Mouse (Mus musculus) erythroblast, embryonic 14.5 days (primary cell): ENCODE data around the gene Dpysl5. TPM values are rescaled to one million over a fixed set of nuclear protein-coding genes. Genes with fewer than 3 reads are reported as not detected.

Experiments used
- H3K27me3 ChIP-seq: 2 replicates; pipeline ENCODE4 v1.6.1; 2012; ENCODE audit warnings: inconsistent platforms; ENCODE audit not compliant: control insufficient read depth
- H3K36me3 ChIP-seq: 2 replicates; pipeline ENCODE4 v1.6.1; 2012; ENCODE audit warnings: mild to moderate bottlenecking, inconsistent platforms; ENCODE audit not compliant: control insufficient read depth
- H3K4me1 ChIP-seq: 2 replicates; pipeline ENCODE4 v1.6.1; 2012; ENCODE audit warnings: inconsistent platforms; ENCODE audit not compliant: control insufficient read depth
- H3K4me3 ChIP-seq: replicated peaks from 2 replicates; pipeline ENCODE3; 2012; ENCODE audit warnings: moderate library complexity, mild to moderate bottlenecking, inconsistent platforms
- H3K9me3 ChIP-seq: 2 replicates; pipeline ENCODE4 v1.6.1; 2012; ENCODE audit warnings: low read length, inconsistent platforms, mixed read lengths; ENCODE audit not compliant: control insufficient read depth
- GATA1 ChIP-seq: IDR thresholded peaks from 2 replicates; pipeline ENCODE4 v1.6.1; 2012; ENCODE audit warnings: low read length, inconsistent platforms, mixed read lengths
- TAL1 ChIP-seq: IDR thresholded peaks from 3 replicates; pipeline ENCODE4 v1.6.1; 2012; ENCODE audit warnings: low read length, inconsistent platforms, mixed read lengths
- polyA plus RNA-seq: library from polyadenylated mRNA; stranded (reverse); fragments of >175 nt; gene quantifications from 2 replicates; pipeline ENCODE4 v1.2.3, GENCODE M21; 2012

The Dpysl5 gene
- polyA plus RNA-seq, 1 experiment, result not detected

GRCm38 (mm10) chr5:30749582-30750311, 38.4 kb downstream of the Dpysl5 start:
- no peak for TF ChIP-seq GATA1
- no peak for TF ChIP-seq TAL1
- H3K4me1 ChIP-seq, result no peaks in the 10 kb centered on the region

GRCm38 (mm10) chr5:30751071-30751470, 39.7 kb downstream of the Dpysl5 start:
- no peaks in the 10 kb centered on the region for H3K4me1 ChIP-seq
- H3K36me3 ChIP-seq, result no peaks in the 10 kb centered on the region
- no peaks in the 10 kb centered on the region for H3K9me3 ChIP-seq
- H3K4me3 ChIP-seq, result no peak overlapping the region
- TF ChIP-seq GATA1, result no peak
- no peak for TF ChIP-seq TAL1
- no peaks in the 10 kb centered on the region for H3K27me3 ChIP-seq

More at GRCm38 (mm10) chr5:30749582-30750311, 38.4 kb downstream of the Dpysl5 start:
- H3K36me3 ChIP-seq, result no peaks in the 10 kb centered on the region
- no peaks in the 10 kb centered on the region for H3K9me3 ChIP-seq
- H3K4me3 ChIP-seq, result no peak overlapping the region
- H3K27me3 ChIP-seq, result no peaks in the 10 kb centered on the region

DNA sequence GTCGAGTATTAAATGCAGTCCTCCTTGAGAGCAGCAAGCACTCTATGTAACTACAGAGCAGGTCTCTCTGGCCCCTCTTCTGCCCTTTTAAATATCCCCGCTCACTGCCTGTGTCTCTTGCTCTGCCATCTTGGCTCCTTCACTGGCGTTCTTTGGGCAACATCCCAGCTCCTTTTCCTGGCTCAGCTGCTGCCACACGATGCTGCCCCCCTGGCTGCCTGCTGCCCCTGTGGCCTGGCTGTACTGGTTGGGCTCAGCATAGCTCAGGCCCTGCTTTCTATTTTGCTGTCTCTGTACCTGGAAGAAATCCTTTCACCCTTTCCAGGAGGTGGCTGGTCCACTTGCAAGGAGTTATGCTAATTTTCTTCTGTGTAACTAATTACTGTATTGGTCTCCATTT, 41.8 kb downstream of the Dpysl5 start:
- H3K4me1 ChIP-seq, result no peaks in the 10 kb centered on the region
- TF ChIP-seq GATA1 (no peak), TAL1 (no peak)
- no peak overlapping the region for H3K4me3 ChIP-seq
- H3K9me3 ChIP-seq, result no peaks in the 10 kb centered on the region
- no peaks in the 10 kb centered on the region for H3K36me3 ChIP-seq
- no peaks in the 10 kb centered on the region for H3K27me3 ChIP-seq

GRCm38 (mm10) chr5:30755215-30755614, 43.9 kb downstream of the Dpysl5 start:
- Histone ChIP-seq H3K4me3 (no peak overlapping the region), H3K36me3 (no peaks in the 10 kb centered on the region), H3K4me1 (no peaks in the 10 kb centered on the region), H3K27me3 (no peaks in the 10 kb centered on the region), H3K9me3 (no peaks in the 10 kb centered on the region)
- no peak for TF ChIP-seq TAL1
- no peak for TF ChIP-seq GATA1

DNA sequence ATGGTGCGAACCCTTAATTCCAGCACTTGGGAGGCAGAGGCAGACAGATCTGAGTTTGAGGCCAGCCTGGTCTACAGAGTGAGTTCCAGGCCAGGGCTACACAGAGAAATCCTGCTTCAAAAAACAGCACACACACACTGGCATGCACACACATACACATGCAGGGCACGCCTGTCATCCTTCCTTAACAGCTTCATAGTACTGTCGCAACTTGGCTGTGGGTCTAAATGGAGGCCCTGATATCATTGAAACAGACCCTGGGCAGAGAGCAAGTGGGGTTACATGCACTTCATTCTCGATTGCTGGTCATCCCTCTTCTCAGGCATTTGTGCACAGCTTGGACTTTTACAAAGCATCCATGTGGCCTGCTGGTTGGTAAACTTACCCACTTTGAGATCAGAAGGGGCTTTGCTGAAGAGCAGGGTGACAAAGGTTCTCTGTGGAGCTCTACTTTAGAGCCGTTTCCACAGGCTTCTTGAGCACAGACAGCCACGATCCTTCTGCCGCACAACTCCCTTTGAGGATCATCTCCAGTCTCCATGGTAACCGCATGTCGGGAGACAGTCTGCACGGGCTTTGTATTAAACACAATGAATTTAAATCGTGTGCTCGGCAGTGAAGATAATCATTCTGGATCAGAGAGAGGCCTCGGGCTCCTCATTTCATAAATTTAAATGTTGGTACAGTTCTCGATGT, 51.6 kb downstream of the Dpysl5 start:
- TF ChIP-seq TAL1 (no peak), GATA1 (no peak)
- Histone ChIP-seq H3K9me3 (no peaks in the 10 kb centered on the region), H3K4me1 (no peaks in the 10 kb centered on the region), H3K4me3 (no peak overlapping the region), H3K36me3 (no peaks in the 10 kb centered on the region), H3K27me3 (no peaks in the 10 kb centered on the region)

GRCm38 (mm10) chr5:30763511-30763830, 52.1 kb downstream of the Dpysl5 start:
- no peaks in the 10 kb centered on the region for H3K36me3 ChIP-seq

GRCm38 (mm10) chr5:30765596-30766370, 54.4 kb downstream of the Dpysl5 start:
- Histone ChIP-seq H3K36me3 (no peaks in the 10 kb centered on the region), H3K9me3 (no peaks in the 10 kb centered on the region), H3K4me1 (no peaks in the 10 kb centered on the region), H3K4me3 (no peak overlapping the region), H3K27me3 (no peaks in the 10 kb centered on the region)
- TF ChIP-seq TAL1 (no peak), GATA1 (no peak)

More at GRCm38 (mm10) chr5:30763511-30763830, 52.1 kb downstream of the Dpysl5 start:
- Histone ChIP-seq H3K27me3 (no peaks in the 10 kb centered on the region), H3K4me1 (no peaks in the 10 kb centered on the region), H3K4me3 (no peak overlapping the region), H3K9me3 (no peaks in the 10 kb centered on the region)
- no peak for TF ChIP-seq GATA1

DNA sequence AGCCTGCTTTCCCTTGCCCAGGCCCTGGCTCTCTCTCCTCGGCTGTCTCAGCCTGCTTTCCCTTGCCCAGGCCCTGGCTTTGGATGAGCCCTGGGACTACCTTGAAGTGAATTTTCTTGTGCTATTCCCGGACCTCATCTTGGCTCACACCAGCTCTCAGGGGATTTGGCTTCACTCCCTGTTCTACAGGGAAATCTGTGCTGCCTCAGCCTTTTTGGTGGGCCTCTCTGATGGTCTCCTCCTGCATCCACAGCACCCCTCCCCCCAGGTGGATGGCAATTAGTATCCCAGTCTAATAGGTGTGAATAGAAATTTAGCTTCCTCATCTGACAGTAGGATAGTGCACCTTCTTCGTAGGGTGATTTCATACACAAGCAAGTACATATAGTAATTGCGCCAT, 56.7 kb downstream of the Dpysl5 start:
- no peak for TF ChIP-seq GATA1
- no peak for TF ChIP-seq TAL1
- no peaks in the 10 kb centered on the region for H3K4me1 ChIP-seq
- no peaks in the 10 kb centered on the region for H3K27me3 ChIP-seq
- H3K4me3 ChIP-seq, result no peak overlapping the region
- no peaks in the 10 kb centered on the region for H3K9me3 ChIP-seq
- H3K36me3 ChIP-seq, result no peaks in the 10 kb centered on the region

- no peaks in the 10 kb centered on the region for H3K27me3 ChIP-seq
- no peaks in the 10 kb centered on the region for H3K4me1 ChIP-seq
- H3K9me3 ChIP-seq, result no peaks in the 10 kb centered on the region
- H3K4me3 ChIP-seq, result no peak overlapping the region
- TF ChIP-seq GATA1, result no peak
- no peak for TF ChIP-seq TAL1
- no peaks in the 10 kb centered on the region for H3K36me3 ChIP-seq
Measured at GRCm38 (mm10) chr5:30768598-30768997, 57.2 kb downstream of the Dpysl5 start.

GRCm38 (mm10) chr5:30769075-30769474, 57.7 kb downstream of the Dpysl5 start:
- Histone ChIP-seq H3K36me3 (no peaks in the 10 kb centered on the region), H3K27me3 (no peaks in the 10 kb centered on the region; the same call in 1 of the 2 replicates), H3K4me3 (no peak overlapping the region), H3K4me1 (no peaks in the 10 kb centered on the region), H3K9me3 (no peaks in the 10 kb centered on the region)
- no peak for TF ChIP-seq GATA1
- no peak for TF ChIP-seq TAL1
